Mouse (Mus musculus): ENCODE measurements around the gene Sac3d1. TPM values are rescaled to one million over a fixed set of nuclear protein-coding genes. Genes with fewer than 3 reads are reported as not detected.

Sac3d1 gene
- total RNA-seq, 1 experiment from 2014 or later = 6.8 TPM

- ATAC-seq (replicated peaks in 1 of 2; ENCODE audit: insufficient read depth in 1 of 2, low FRiP score in 2 of 2, low TSS enrichment in 1 of 2, low read depth in 1 of 2, poor library complexity in 2 of 2, severe bottlenecking in 2 of 2) = peak; percentile 84 to 97
These were observed 33.8 kb downstream of the Sac3d1 start, which contains the start of the genes Zfpl1 and Cdca5 for GRCm38 (mm10) chr19:6084478-6085248. Gene Zfpl1, minus strand, starts transcription at chr19:6084956. Gene Cdca5, plus strand, starts transcription at chr19:6084983.

- ATAC-seq (replicated peaks in 1 of 2; ENCODE audit: insufficient read depth in 1 of 2, low FRiP score in 2 of 2, low TSS enrichment in 1 of 2, low read depth in 1 of 2, poor library complexity in 2 of 2, severe bottlenecking in 2 of 2) = no peak
These were observed 36.3 kb downstream of the Sac3d1 start, which contains the start of gene Gm28374 for GRCm38 (mm10) chr19:6082156-6082555. Gene Gm28374, minus strand, starts transcription at chr19:6082256.

GRCm38 (mm10) chr19:6079983-6080480, 38.4 kb downstream of the Sac3d1 start, which contains the start of gene Tmem262:
Gene Tmem262, plus strand, starts transcription at chr19:6080033.
- no peak for ATAC-seq (replicated peaks in 1 of 2; ENCODE audit: insufficient read depth in 1 of 2, low FRiP score in 2 of 2, low TSS enrichment in 1 of 2, low read depth in 1 of 2, poor library complexity in 2 of 2, severe bottlenecking in 2 of 2)

GRCm38 (mm10) chr19:6076564-6077393, 41.7 kb downstream of the Sac3d1 start, which contains the start of gene Vps51:
Gene Vps51, minus strand, starts transcription at chr19:6077231.
- peak; percentile 87 to 97 for ATAC-seq (replicated peaks in 1 of 2; ENCODE audit: insufficient read depth in 1 of 2, low FRiP score in 2 of 2, low TSS enrichment in 1 of 2, low read depth in 1 of 2, poor library complexity in 2 of 2, severe bottlenecking in 2 of 2)

GRCm38 (mm10) chr19:6073889-6074288, 44.6 kb downstream of the Sac3d1 start:
- ATAC-seq (replicated peaks in 1 of 2; ENCODE audit: insufficient read depth in 1 of 2, low FRiP score in 2 of 2, low TSS enrichment in 1 of 2, low read depth in 1 of 2, poor library complexity in 2 of 2, severe bottlenecking in 2 of 2) = no peak

- no peak for ATAC-seq (replicated peaks in 1 of 2; ENCODE audit: insufficient read depth in 1 of 2, low FRiP score in 2 of 2, low TSS enrichment in 1 of 2, low read depth in 1 of 2, poor library complexity in 2 of 2, severe bottlenecking in 2 of 2)
These were observed 47.2 kb downstream of the Sac3d1 start for GRCm38 (mm10) chr19:6071261-6071660.

GRCm38 (mm10) chr19:6070571-6071250, 47.7 kb downstream of the Sac3d1 start:
- ATAC-seq (replicated peaks in 1 of 2; ENCODE audit: insufficient read depth in 1 of 2, low FRiP score in 2 of 2, low TSS enrichment in 1 of 2, low read depth in 1 of 2, poor library complexity in 2 of 2, severe bottlenecking in 2 of 2) = no peak

GRCm38 (mm10) chr19:6069851-6070250, 48.6 kb downstream of the Sac3d1 start:
- no peak for ATAC-seq (replicated peaks in 1 of 2; ENCODE audit: insufficient read depth in 1 of 2, low FRiP score in 2 of 2, low TSS enrichment in 1 of 2, low read depth in 1 of 2, poor library complexity in 2 of 2, severe bottlenecking in 2 of 2)

GRCm38 (mm10) chr19:6068951-6069350, 49.5 kb downstream of the Sac3d1 start:
- ATAC-seq (replicated peaks in 1 of 2; ENCODE audit: insufficient read depth in 1 of 2, low FRiP score in 2 of 2, low TSS enrichment in 1 of 2, low read depth in 1 of 2, poor library complexity in 2 of 2, severe bottlenecking in 2 of 2) = no peak

- peak; percentile 87 to 91 for ATAC-seq (replicated peaks in 1 of 2; ENCODE audit: insufficient read depth in 1 of 2, low FRiP score in 2 of 2, low TSS enrichment in 1 of 2, low read depth in 1 of 2, poor library complexity in 2 of 2, severe bottlenecking in 2 of 2)
These were observed 50.6 kb downstream of the Sac3d1 start, which contains the start of gene Tm7sf2 for GRCm38 (mm10) chr19:6067724-6068415. Gene Tm7sf2, minus strand, starts transcription at chr19:6068373.

GRCm38 (mm10) chr19:6067011-6067723, 51.3 kb downstream of the Sac3d1 start:
- ATAC-seq (replicated peaks in 1 of 2; ENCODE audit: insufficient read depth in 1 of 2, low FRiP score in 2 of 2, low TSS enrichment in 1 of 2, low read depth in 1 of 2, poor library complexity in 2 of 2, severe bottlenecking in 2 of 2) = peak; percentile 51 to 63

GRCm38 (mm10) chr19:6066571-6066970, 51.9 kb downstream of the Sac3d1 start:
- no peak for ATAC-seq (replicated peaks in 1 of 2; ENCODE audit: insufficient read depth in 1 of 2, low FRiP score in 2 of 2, low TSS enrichment in 1 of 2, low read depth in 1 of 2, poor library complexity in 2 of 2, severe bottlenecking in 2 of 2)

Other genes starting within 250 kb of the Sac3d1 start
- 26.4 and 31.8 TPM in 2 replicates for gene Frmd8, start 243.4 kb downstream of the Sac3d1 start, total RNA-seq (2017)
- 48.1 and 60.3 TPM in 2 replicates for gene Slc25a45, start 240.8 kb downstream of the Sac3d1 start, total RNA-seq (2017)
- 2.4 and 2.6 TPM in 2 replicates for gene Tigd3, start 224.5 kb downstream of the Sac3d1 start, total RNA-seq (2017)
- gene Dpf2, start 205.6 kb downstream of the Sac3d1 start, total RNA-seq (2017) = 121 and 154 TPM in 2 replicates
- gene Cdc42ep2, start 193.8 kb downstream of the Sac3d1 start, total RNA-seq (2017) = 0.25 TPM in 1 of 2 replicates, not detected in the other
- 39.6 and 68.5 TPM in 2 replicates for gene Pola2, start 154.4 kb downstream of the Sac3d1 start, total RNA-seq (2017)
- not detected in 2 replicates for gene Slc22a20, start 132.5 kb downstream of the Sac3d1 start, total RNA-seq (2017)
- 32.4 and 37.5 TPM in 2 replicates for gene Capn1, start 102.8 kb downstream of the Sac3d1 start, total RNA-seq (2017)
- 7.0 and 9.4 TPM in 2 replicates for gene Syvn1, start 72.1 kb downstream of the Sac3d1 start, total RNA-seq (2017)
- gene Mrpl49, start 60.9 kb downstream of the Sac3d1 start, total RNA-seq (2017) = 37.0 and 38.9 TPM in 2 replicates
- 1,306 and 2,041 TPM in 2 replicates for gene Fau, start 60.8 kb downstream of the Sac3d1 start, total RNA-seq (2017)
- 8.3 and 11.5 TPM in 2 replicates for gene Znhit2, start 57.5 kb downstream of the Sac3d1 start, total RNA-seq (2017)
- gene Tm7sf2, start 50.3 kb downstream of the Sac3d1 start, total RNA-seq (2017) = 1.3 and 3.0 TPM in 2 replicates
- 46.8 and 52.8 TPM in 2 replicates for gene Vps51, start 41.4 kb downstream of the Sac3d1 start, total RNA-seq (2017)
- gene Tmem262, start 38.6 kb downstream of the Sac3d1 start, total RNA-seq (2017) = not detected in 2 replicates
- not detected in 2 replicates for gene Gm28374, start 36.4 kb downstream of the Sac3d1 start, total RNA-seq (2017)
- 23.5 and 68.8 TPM in 2 replicates for gene Zfpl1, start 33.7 kb downstream of the Sac3d1 start, total RNA-seq (2017)
- gene Cdca5, start 33.7 kb downstream of the Sac3d1 start, total RNA-seq (2017) = 25.8 and 26.8 TPM in 2 replicates
- 1.3 and 1.5 TPM in 2 replicates for gene AC131692.1, start 24.2 kb downstream of the Sac3d1 start, total RNA-seq (2017)
- gene Naaladl1, start 12.9 kb downstream of the Sac3d1 start, total RNA-seq (2017) = 0.13 TPM in 1 of 2 replicates, not detected in the other
- gene Snx15, start 9.7 kb upstream of the Sac3d1 start, total RNA-seq (2017) = 3.4 and 13.4 TPM in 2 replicates
- 3.3 and 5.6 TPM in 2 replicates for gene Batf2, start 22.3 kb upstream of the Sac3d1 start, total RNA-seq (2017)
- 24.9 and 37.0 TPM in 2 replicates for gene Arl2, start 22.9 kb upstream of the Sac3d1 start, total RNA-seq (2017)
- gene Majin, start 65.7 kb upstream of the Sac3d1 start, total RNA-seq (2017) = not detected in 2 replicates
- 1.3 TPM in 1 of 2 replicates, not detected in the other for gene Gpha2, start 107.7 kb upstream of the Sac3d1 start, total RNA-seq (2017)
- 5.5 and 6.2 TPM in 2 replicates for gene Ppp2r5b, start 117.2 kb upstream of the Sac3d1 start, total RNA-seq (2017)
- 9.5 and 10.6 TPM in 2 replicates for gene Atg2a, start 123.0 kb upstream of the Sac3d1 start, total RNA-seq (2017)
- gene Ehd1, start 158.1 kb upstream of the Sac3d1 start, total RNA-seq (2017) = 18.4 and 28.4 TPM in 2 replicates
- 2.9 and 4.3 TPM in 2 replicates for gene Cdc42bpg, start 187.8 kb upstream of the Sac3d1 start, total RNA-seq (2017)
- 26.4 and 31.8 TPM in 2 replicates for gene Men1, start 216.3 kb upstream of the Sac3d1 start, total RNA-seq (2017)
- 71.5 and 88.1 TPM in 2 replicates for gene Map4k2, start 222.5 kb upstream of the Sac3d1 start, total RNA-seq (2017)
- 298 and 325 TPM in 2 replicates for gene Sf1, start 245.0 kb upstream of the Sac3d1 start, total RNA-seq (2017)

All from hematopoietic stem cell, adult 5-6 weeks (primary cell).